Mouse (Mus musculus) olfactory bulb, adult 2 months (tissue): ENCODE data around the gene Ppp1r14a.

ENCODE experiments used
- CTCF ChIP-seq: fragments of 200-500 bp; IDR thresholded peaks from 2 replicates; pipeline ENCODE4 v1.5.1; 2012; ENCODE audit warnings: low read depth, mild to moderate bottlenecking, low read length, moderate library complexity; ENCODE audit not compliant: insufficient read depth
- POLR2A ChIP-seq: fragments of 200-500 bp; IDR thresholded peaks from 2 replicates; pipeline ENCODE4 v1.6.1; 2012; ENCODE audit warnings: mild to moderate bottlenecking, low read depth, low read length, moderate library complexity; ENCODE audit not compliant: insufficient read depth

DNA sequence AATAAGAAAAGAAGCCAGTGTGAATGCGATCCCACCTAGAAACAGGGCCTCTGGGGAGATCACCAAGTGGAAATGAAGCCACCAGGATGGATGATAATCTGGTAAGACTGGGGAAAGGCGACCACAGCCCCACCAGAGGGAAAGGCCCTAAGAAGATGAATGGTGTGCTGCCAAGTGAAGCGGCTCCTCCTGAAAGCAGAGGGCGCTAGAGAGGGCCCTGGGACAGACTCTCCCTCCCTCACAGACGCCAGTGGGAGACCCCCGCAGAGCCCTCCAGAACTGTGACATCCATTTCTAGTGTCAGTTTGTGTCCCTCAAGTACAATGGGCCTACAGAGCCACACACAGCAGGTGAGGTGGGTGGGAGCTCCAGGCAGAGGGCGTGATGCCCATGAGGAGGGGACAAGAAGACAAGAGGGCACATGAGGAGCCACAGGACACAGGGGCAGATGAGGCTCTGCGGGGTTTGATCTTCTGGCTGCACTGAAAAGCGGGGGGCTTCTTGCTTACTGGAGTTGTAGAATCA is 47.7 kb downstream of the Ppp1r14a start:
- TF ChIP-seq CTCF, result 0 out of 2 replicates have a peak, but pooled peaks have one; percentile 10
- TF ChIP-seq POLR2A, result no peak
